Mouse (Mus musculus): Measurements from ENCODE around the gene Asah2. TPM values are rescaled to one million over a fixed set of nuclear protein-coding genes. Genes with fewer than 3 reads are reported as not detected.

Asah2 gene
- polyA plus RNA-seq, 1 experiment from 2014 or later = 2.6 TPM

DNA sequence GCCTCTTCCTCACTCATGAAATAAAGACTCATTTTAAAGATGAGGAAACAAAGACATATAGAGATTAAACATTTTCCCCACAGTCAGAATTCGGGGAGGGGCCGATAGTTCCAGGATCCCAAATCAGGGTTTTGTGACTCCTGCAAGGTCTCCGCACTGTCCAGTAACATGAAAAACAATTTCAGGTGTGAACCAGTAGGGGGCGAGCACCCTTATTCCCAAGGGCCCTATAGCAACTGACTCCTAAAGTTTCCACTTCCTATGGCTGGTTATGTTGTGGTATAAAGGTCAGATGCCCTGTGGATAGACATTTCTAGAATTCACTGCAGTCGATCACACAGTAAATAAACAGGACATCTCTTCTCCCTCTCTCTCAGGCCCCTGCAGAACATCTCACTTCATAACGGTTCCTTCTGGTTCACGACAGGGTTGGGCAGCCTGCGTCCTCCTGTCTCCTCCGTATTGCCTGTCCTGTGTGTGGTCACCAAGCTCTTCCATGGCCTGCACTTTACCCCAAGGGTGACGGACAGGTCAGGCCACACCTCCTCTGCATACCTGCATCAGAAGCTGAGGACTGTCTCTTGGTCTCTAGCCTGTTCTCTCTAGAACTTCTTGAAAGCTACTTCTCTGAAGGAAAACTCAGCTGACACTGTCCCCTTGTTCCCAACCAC is 19.3 kb upstream of the Asah2 start:
- 0 out of 2 replicates have a peak, but pooled peaks cover 9% of the 10 kb centered on the region for H3K4me1 ChIP-seq (replicated peaks)
- H3K4me2 ChIP-seq = no peak overlapping the region
- no peaks in the 10 kb centered on the region for H3K27me3 ChIP-seq (replicated peaks)
- 0 out of 2 replicates have a peak, but pooled peaks have one; percentile 18 for ATAC-seq (ENCODE audit: insufficient number of reproducible peaks, low FRiP score)
- no peak overlapping the region for H3K27ac ChIP-seq (ENCODE audit: poor library complexity, severe bottlenecking)
- H3K9ac ChIP-seq = no peak overlapping the region
- no peak overlapping the region for H3K4me3 ChIP-seq
- no peaks in the 10 kb centered on the region for H3K9me3 ChIP-seq (replicated peaks)
- H3K36me3 ChIP-seq = peaks cover 36% of the 10 kb centered on the region
- WGBS = 69% methylated on average over 10 of the region's 10 CpGs

DNA sequence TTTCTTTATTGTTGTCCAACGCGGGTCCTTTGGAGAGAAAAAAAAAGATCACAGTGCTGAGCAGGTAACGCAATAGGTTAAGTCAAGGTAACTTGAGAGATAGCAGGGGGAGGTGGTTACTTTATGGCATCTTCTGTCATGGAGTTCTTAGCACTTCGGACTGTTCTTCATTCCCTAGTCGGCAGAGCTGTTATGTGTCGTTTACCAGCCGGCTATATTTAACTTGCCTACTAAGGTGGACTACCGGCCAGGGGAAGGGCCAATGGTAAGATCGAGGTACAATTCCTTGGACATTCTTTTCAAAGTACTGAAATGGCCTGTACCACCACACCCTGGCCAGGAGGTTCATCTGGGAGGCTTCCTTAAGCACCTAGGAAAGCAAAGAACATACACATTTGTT is 16.1 kb upstream of the Asah2 start:
- H3K36me3 ChIP-seq = peaks cover 36% of the 10 kb centered on the region
- ATAC-seq (ENCODE audit: insufficient number of reproducible peaks, low FRiP score) = no peak
- H3K4me3 ChIP-seq = no peak overlapping the region
- no peak overlapping the region for H3K27ac ChIP-seq (ENCODE audit: poor library complexity, severe bottlenecking)
- 0 out of 2 replicates have a peak, but pooled peaks cover 2% of the 10 kb centered on the region for H3K4me1 ChIP-seq (replicated peaks)
- no peaks in the 10 kb centered on the region for H3K9me3 ChIP-seq (replicated peaks)
- no peaks in the 10 kb centered on the region for H3K27me3 ChIP-seq (replicated peaks)
- no peak overlapping the region for H3K9ac ChIP-seq
- no peak overlapping the region for H3K4me2 ChIP-seq
- WGBS = 74% methylated on average over 9 of the region's 9 CpGs

DNA sequence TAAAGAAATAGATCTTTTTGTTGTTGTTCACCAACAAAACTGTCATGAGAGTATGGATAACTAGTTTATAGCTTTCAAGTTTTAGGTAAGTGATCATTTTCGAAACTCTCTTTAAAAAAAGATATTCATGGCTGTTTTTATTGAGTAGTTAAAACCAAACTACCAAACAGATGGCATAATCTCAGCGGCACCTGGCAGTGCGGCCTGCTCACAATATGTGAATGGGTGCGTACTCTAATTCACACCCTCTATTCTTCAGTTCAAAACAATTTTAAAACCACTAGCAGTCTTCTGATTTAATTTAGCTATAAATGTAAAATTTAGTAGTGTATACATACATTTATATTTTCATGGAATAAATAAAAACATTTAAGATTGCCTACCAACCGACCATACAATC is 15.2 kb upstream of the Asah2 start:
- ATAC-seq (ENCODE audit: insufficient number of reproducible peaks, low FRiP score) = no peak
- Histone ChIP-seq H3K27me3 (replicated peaks) (no peaks in the 10 kb centered on the region), H3K4me3 (no peak overlapping the region), H3K4me2 (no peak overlapping the region), H3K36me3 (peaks cover 28% of the 10 kb centered on the region), H3K9ac (no peak overlapping the region), H3K9me3 (replicated peaks) (no peaks in the 10 kb centered on the region), H3K27ac (ENCODE audit: poor library complexity, severe bottlenecking) (no peak overlapping the region), H3K4me1 (replicated peaks) (0 out of 2 replicates have a peak, but pooled peaks cover 2% of the 10 kb centered on the region)
- WGBS = 94% methylated on average over 5 of the region's 5 CpGs

DNA sequence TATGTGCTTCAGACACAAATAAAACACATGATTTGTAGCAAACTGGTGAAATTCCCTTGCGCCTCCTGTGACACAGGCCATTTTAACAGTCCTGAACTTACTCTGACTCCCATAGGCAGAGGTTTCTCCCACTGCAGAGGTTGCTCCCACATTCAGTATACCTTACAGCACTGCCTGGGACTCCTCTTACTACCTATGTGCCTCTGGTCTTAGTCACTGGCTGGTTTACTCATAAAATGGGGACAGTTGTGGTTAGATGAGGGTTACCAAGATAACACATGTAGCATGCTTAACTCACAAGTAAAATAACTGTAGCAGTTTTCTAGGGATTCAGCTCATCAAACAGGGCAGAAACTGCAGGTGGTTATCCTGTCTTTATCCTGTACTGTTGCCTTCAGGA is 12.8 kb upstream of the Asah2 start:
- Histone ChIP-seq H3K27me3 (replicated peaks) (no peaks in the 10 kb centered on the region), H3K9me3 (replicated peaks) (no peaks in the 10 kb centered on the region), H3K9ac (no peak overlapping the region), H3K4me1 (replicated peaks) (no peaks in the 10 kb centered on the region), H3K27ac (ENCODE audit: poor library complexity, severe bottlenecking) (no peak overlapping the region), H3K4me2 (no peak overlapping the region), H3K36me3 (peaks cover 21% of the 10 kb centered on the region), H3K4me3 (no peak overlapping the region)
- WGBS = 92% methylated on average over 1 of the region's 1 CpGs
- no peak for ATAC-seq (ENCODE audit: insufficient number of reproducible peaks, low FRiP score)

DNA sequence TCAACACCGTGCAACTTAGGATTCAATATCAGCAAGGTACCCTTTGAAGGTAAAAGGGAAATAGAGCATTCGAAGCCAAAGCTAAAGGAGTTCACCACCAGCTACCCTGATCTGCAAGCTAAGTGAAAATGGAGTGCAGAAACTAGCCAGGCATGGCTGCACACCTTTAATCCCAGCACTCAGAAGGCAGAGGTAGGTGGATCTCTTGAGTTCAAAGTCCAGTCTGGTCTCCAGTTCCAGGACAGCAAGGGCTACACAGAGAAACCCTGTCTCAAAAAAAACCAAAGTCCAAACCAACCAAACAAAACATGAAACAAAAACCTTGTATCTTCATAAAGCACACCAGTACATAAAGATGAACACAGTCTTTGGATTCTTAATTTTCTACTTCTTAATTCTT is 11.7 kb upstream of the Asah2 start:
- Histone ChIP-seq H3K4me2 (no peak overlapping the region), H3K27ac (ENCODE audit: poor library complexity, severe bottlenecking) (no peak overlapping the region), H3K27me3 (replicated peaks) (no peaks in the 10 kb centered on the region), H3K4me3 (no peak overlapping the region), H3K4me1 (replicated peaks) (no peaks in the 10 kb centered on the region), H3K36me3 (peaks cover 16% of the 10 kb centered on the region), H3K9ac (no peak overlapping the region), H3K9me3 (replicated peaks) (no peaks in the 10 kb centered on the region)
- ATAC-seq (ENCODE audit: insufficient number of reproducible peaks, low FRiP score) = no peak
- WGBS = 79% methylated on average over 2 of the region's 2 CpGs

DNA sequence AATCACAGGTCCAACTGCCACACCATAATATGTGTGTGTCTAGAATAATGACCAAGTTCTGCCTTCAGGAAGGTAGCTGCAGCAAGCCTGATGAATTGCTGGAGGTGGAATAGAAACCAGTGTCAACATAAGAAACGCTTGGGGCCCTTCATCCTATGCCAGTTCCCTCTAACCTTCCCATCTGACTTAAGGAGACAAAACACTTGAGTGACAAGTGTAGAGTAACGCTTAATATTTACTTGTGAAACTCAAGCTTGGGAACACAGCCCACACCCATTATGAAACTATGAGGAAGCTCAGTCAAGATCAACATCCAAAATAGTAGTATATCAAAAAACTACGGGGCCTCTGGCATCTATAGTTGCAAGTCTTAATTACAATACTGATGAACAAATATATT is 10.5 kb upstream of the Asah2 start:
- peaks cover 7% of the 10 kb centered on the region; the same call in 1 of the 2 replicates for H3K36me3 ChIP-seq
- ATAC-seq (ENCODE audit: insufficient number of reproducible peaks, low FRiP score) = no peak
- H3K9ac ChIP-seq = no peak overlapping the region
- no peak overlapping the region for H3K4me3 ChIP-seq
- no peak overlapping the region for H3K4me2 ChIP-seq
- WGBS = 80% methylated on average over 3 of the region's 3 CpGs
- no peaks in the 10 kb centered on the region for H3K27me3 ChIP-seq (replicated peaks)
- H3K27ac ChIP-seq (ENCODE audit: poor library complexity, severe bottlenecking) = no peak overlapping the region
- H3K4me1 ChIP-seq (replicated peaks) = no peaks in the 10 kb centered on the region
- no peaks in the 10 kb centered on the region for H3K9me3 ChIP-seq (replicated peaks)

DNA sequence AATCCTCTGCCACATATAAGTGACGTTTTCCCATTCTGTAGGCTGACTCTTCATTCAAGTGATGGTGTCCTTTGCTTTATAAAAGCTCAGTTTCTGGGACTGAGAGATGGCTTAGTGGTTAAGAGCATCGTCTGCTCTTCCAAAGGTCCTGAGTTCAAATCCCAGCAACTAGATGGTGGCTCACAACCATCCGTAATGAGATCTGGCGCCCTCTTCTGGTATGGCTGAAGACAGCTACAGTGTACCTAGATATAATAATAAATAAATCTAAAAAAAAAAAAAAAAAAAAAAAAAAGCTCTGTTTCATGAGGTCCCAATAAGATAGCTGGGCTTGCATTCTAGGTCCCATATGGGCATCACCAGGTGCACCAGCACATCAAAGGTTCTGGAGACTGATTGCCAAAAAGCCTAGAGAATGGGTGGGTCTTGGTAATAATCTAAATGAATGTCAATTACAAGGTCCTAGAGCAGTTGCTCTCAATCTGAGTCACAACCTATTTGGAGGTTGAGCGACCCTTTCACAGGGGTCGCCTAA is 9.5 kb upstream of the Asah2 start:
- H3K4me3 ChIP-seq = no peak overlapping the region
- no peaks in the 10 kb centered on the region for H3K4me1 ChIP-seq (replicated peaks)
- ATAC-seq (ENCODE audit: insufficient number of reproducible peaks, low FRiP score) = no peak
- no peaks in the 10 kb centered on the region for H3K27me3 ChIP-seq (replicated peaks)
- H3K36me3 ChIP-seq = peaks cover 7% of the 10 kb centered on the region; the same call in 1 of the 2 replicates
- H3K9ac ChIP-seq = no peak overlapping the region
- 81% methylated on average over 6 of the region's 6 CpGs for WGBS
- no peak overlapping the region for H3K4me2 ChIP-seq
- H3K27ac ChIP-seq (ENCODE audit: poor library complexity, severe bottlenecking) = no peak overlapping the region
- H3K9me3 ChIP-seq (replicated peaks) = no peaks in the 10 kb centered on the region

DNA sequence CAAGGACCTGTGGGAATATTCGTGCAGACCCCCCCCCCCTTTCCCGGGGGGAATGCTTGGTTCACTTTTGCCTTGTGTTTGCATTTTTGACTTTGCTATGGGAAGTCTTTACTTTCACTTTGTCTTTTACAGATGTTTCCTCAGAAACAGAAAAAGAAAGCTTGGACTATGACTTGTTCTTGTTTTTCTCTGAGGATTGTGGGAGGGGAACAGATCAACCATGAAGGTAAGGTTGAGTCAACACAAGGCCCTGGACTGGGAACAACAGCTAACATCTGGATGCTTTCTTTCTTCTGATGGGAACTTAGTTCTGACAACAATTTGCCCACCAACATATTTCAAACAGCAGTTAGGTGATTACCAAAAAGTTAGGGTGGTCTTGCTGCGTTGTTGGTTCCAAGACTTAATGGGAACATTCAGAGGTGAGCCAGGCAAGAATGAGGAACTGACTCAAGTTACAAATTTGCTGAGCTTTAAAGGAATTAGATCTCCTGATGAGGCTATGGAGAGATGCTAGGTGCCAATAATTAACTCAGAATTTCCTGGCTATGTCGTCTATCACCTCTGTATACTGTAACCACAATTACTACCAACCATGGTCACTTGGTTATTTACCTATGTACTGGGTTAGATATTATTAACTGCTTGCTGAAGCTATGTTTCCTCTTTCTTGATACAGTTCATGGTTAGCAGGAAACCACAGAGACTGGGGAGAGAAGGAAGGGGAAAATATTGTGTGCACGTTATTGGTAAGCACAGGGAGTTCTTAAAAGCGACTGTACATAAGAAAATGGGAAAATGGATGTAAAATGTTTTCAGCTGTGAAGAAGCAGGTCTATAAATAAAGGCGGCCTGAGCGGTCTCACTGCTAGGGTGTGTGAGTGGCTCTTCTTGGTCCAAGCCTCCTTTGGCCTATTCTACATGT is 4.1 kb upstream of the Asah2 start:
- Histone ChIP-seq H3K4me1 (replicated peaks) (peaks cover 9% of the 10 kb centered on the region), H3K27me3 (replicated peaks) (no peaks in the 10 kb centered on the region), H3K36me3 (no peaks in the 10 kb centered on the region), H3K9me3 (replicated peaks) (no peaks in the 10 kb centered on the region), H3K27ac (ENCODE audit: poor library complexity, severe bottlenecking) (no peak overlapping the region), H3K9ac (no peak overlapping the region), H3K4me2 (no peak overlapping the region), H3K4me3 (no peak overlapping the region)
- WGBS = 80% methylated on average over 8 of the region's 8 CpGs
- no peak for ATAC-seq (ENCODE audit: insufficient number of reproducible peaks, low FRiP score)

DNA sequence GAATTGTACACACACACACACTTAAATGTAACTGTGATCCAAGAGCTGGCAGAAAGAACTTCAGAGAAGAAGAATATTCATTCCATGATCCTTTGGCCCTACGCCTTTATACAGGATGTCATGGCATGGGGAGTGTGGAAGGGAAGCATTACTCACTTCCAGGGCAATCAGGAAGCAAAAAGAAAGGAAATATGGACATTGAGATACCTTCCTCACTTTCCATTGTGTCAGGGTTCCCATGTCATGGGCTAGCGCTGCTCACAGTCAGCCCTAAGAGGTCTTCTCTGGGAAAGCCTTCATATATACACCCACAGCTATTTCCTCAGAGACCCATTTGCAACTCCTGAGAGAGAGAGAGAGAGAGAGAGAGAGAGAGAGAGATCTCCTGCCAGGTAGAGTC is 1.3 kb downstream of the Asah2 start:
- H3K36me3 ChIP-seq = no peaks in the 10 kb centered on the region
- H3K4me2 ChIP-seq = peak overlapping the region; percentile 70
- no peaks in the 10 kb centered on the region for H3K27me3 ChIP-seq (replicated peaks)
- H3K4me1 ChIP-seq (replicated peaks) = peaks cover 37% of the 10 kb centered on the region
- H3K4me3 ChIP-seq = peak overlapping the region; percentile 89; the same call in 1 of the 2 replicates
- peak overlapping the region; percentile 99 for H3K27ac ChIP-seq (ENCODE audit: poor library complexity, severe bottlenecking)
- WGBS = 79% methylated on average over 2 of the region's 2 CpGs
- ATAC-seq (ENCODE audit: insufficient number of reproducible peaks, low FRiP score) = no peak
- H3K9me3 ChIP-seq (replicated peaks) = no peaks in the 10 kb centered on the region
- no peak overlapping the region for H3K9ac ChIP-seq

DNA sequence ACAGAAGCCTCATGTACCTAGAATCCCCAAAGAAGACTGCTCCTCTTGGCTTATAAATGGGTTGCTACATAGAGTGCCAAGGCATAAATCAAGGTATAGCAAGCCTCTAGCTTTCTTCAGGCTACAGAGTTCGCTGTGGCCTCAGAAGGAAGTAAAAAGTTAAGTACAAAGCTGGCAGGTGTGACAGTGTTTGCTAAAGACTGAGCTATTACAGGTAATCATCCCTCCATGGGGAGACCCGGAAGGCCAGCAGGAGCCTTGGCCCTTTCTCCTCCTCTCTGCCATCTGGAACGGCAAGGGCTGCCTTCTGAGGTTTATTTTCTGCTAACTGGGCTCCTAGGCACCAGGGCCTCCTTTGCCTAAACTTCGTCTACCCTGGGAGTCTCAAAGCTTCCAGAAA is 3.8 kb downstream of the Asah2 start:
- peaks cover 33% of the 10 kb centered on the region for H3K4me1 ChIP-seq (replicated peaks)
- H3K36me3 ChIP-seq = no peaks in the 10 kb centered on the region
- no peaks in the 10 kb centered on the region for H3K9me3 ChIP-seq (replicated peaks)
- H3K9ac ChIP-seq = no peak overlapping the region
- no peak for ATAC-seq (ENCODE audit: insufficient number of reproducible peaks, low FRiP score)
- WGBS = 70% methylated on average over 4 of the region's 4 CpGs
- no peaks in the 10 kb centered on the region for H3K27me3 ChIP-seq (replicated peaks)
- no peak overlapping the region for H3K4me2 ChIP-seq
- no peak overlapping the region for H3K27ac ChIP-seq (ENCODE audit: poor library complexity, severe bottlenecking)
- no peak overlapping the region for H3K4me3 ChIP-seq

DNA sequence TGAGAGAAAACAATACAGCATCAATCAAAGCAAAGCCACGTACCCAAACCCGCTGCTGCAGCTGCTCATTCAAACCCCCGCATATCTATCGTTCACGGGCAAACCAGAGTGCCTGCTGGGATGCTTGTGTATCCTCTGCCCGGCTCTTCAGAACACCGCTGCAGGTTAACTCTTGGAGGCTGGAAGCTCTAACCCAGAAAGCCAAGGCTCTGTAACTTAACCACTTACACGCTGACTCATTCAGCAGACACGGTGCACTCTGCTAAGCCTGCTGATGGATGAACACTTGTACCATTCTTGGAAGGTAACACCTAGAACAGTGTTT is 5.1 kb downstream of the Asah2 start:
- Histone ChIP-seq H3K9ac (no peak overlapping the region), H3K4me1 (replicated peaks) (peaks cover 33% of the 10 kb centered on the region), H3K27me3 (replicated peaks) (no peaks in the 10 kb centered on the region), H3K4me3 (peak overlapping the region; percentile 25), H3K36me3 (no peaks in the 10 kb centered on the region), H3K9me3 (replicated peaks) (no peaks in the 10 kb centered on the region), H3K4me2 (peak overlapping the region; percentile 63), H3K27ac (ENCODE audit: poor library complexity, severe bottlenecking) (no peak overlapping the region)
- no peak for ATAC-seq (ENCODE audit: insufficient number of reproducible peaks, low FRiP score)
- WGBS = 9% methylated on average over 9 of the region's 9 CpGs

Measured in heart, embryonic 12.5 days (tissue).